Mouse (Mus musculus) liver, adult 2 months (tissue): ENCODE measurements at regions not wholly inside any gene's neighbourhood (a gene's known extent, or its start where the extent isn't known, plus 50 kb on each side); places are given as distances from the start of the nearest gene placed in this dataset.

ENCODE experiments used
- DNase-seq: peaks from one replicate; pipeline ENCODE4 v3.0.0-alpha.2; 2011; ENCODE audit warnings: low read depth, low spot score; ENCODE audit errors: extremely low read depth
- H3K27ac ChIP-seq: fragments of 200-500 bp; replicated peaks from 2 replicates; pipeline ENCODE4 v1.5.1; 2012; ENCODE audit warnings: low read depth, mild to moderate bottlenecking, control low read depth, inconsistent platforms, low read length; ENCODE audit not compliant: insufficient read depth
- H3K27me3 ChIP-seq: fragments of 200-500 bp; 2 replicates; pipeline ENCODE4 v1.6.1; 2012; ENCODE audit warnings: mild to moderate bottlenecking, moderate library complexity, low read length, inconsistent platforms; ENCODE audit not compliant: control insufficient read depth, insufficient read depth
- H3K36me3 ChIP-seq: fragments of 200-500 bp; 2 replicates; pipeline ENCODE4 v1.6.1; 2012; ENCODE audit warnings: low read length, inconsistent platforms; ENCODE audit not compliant: control insufficient read depth, insufficient read depth
- H3K4me1 ChIP-seq: fragments of 200-500 bp; 2 replicates; pipeline ENCODE4 v1.6.1; 2011; ENCODE audit warnings: low read length; ENCODE audit not compliant: control insufficient read depth, insufficient read depth
- H3K4me3 ChIP-seq: fragments of 200-500 bp; 2 replicates; pipeline ENCODE4 v1.5.1; 2011; ENCODE audit warnings: low read depth, mild to moderate bottlenecking, control low read depth, low read length, moderate library complexity; ENCODE audit not compliant: insufficient read depth
- H3K79me2 ChIP-seq: fragments of 200-500 bp; 2 replicates; pipeline ENCODE4 v1.6.1; 2012; ENCODE audit warnings: inconsistent platforms, mild to moderate bottlenecking, low read length, moderate library complexity; ENCODE audit not compliant: control insufficient read depth, insufficient read depth
- H3K9ac ChIP-seq: fragments of 200-500 bp; 2 replicates; pipeline ENCODE4 v1.6.1; 2012; ENCODE audit warnings: low read depth, mild to moderate bottlenecking, control low read depth, inconsistent platforms, low read length
- CTCF ChIP-seq: fragments of 200-500 bp; IDR thresholded peaks from 2 replicates; pipeline ENCODE4 v1.5.1; 2011; ENCODE audit warnings: low read depth, low read length, control low read depth
- POLR2A ChIP-seq: fragments of 200-500 bp; IDR thresholded peaks from 2 replicates; pipeline ENCODE4 v1.6.1; 2011; ENCODE audit warnings: low read length, control low read depth; ENCODE audit not compliant: insufficient read depth; ENCODE audit errors: extremely low read depth
- WGBS: fragments of 180-500 bp; shearing (Covaris S2); methylation state at CpG from one replicate; pipeline ENCODE4 v1.1.7; 2018; 5-methylcytosine and 5-hydroxymethylcytosine counted together

GRCm38 (mm10) chr12:99625094-99625493 lies 61.7 kb upstream of the Foxn3 start:
- no peaks in the 10 kb centered on the region for H3K79me2 ChIP-seq
- 74% methylated on average over 9 of the region's 9 CpGs for WGBS

DNA sequence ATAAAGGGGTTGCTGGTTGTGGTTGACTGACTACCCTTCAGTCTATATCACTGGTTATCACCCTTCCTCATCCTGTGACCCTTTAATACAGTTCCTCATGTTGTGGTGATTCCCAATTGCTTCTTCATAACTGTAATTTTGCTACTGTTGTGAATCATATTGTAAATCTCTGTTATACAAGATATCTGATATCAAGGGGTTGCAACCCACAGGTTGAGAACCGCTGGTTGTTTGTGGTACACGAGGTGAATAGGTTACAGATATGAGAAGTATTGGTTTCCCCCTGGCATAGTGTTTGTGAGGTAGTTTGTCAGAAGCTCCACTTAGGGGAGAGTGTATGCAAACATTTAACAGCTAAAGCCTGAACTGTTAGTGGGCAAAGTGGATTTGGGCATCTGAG lies 58.9 kb upstream of the Foxn3 start:
- WGBS = 71% methylated on average over 2 of the region's 2 CpGs
- no peak overlapping the region for H3K27ac ChIP-seq
- H3K9ac ChIP-seq = no peak overlapping the region
- peaks cover 3% of the 10 kb centered on the region; the same call in 1 of the 2 replicates for H3K4me1 ChIP-seq
- no peak overlapping the region for H3K4me3 ChIP-seq
- no peak for DNase-seq
- no peaks in the 10 kb centered on the region for H3K36me3 ChIP-seq
- H3K27me3 ChIP-seq = no peaks in the 10 kb centered on the region
- no peaks in the 10 kb centered on the region for H3K79me2 ChIP-seq
- TF ChIP-seq POLR2A = no peak
- TF ChIP-seq CTCF = no peak

More at GRCm38 (mm10) chr12:99625094-99625493, 61.7 kb upstream of the Foxn3 start:
- Histone ChIP-seq H3K9ac (no peak overlapping the region), H3K27me3 (no peaks in the 10 kb centered on the region), H3K4me3 (no peak overlapping the region), H3K27ac (no peak overlapping the region), H3K36me3 (no peaks in the 10 kb centered on the region), H3K4me1 (peaks cover 3% of the 10 kb centered on the region; the same call in 1 of the 2 replicates)
- TF ChIP-seq CTCF (no peak), POLR2A (no peak)
- no peak for DNase-seq

DNA sequence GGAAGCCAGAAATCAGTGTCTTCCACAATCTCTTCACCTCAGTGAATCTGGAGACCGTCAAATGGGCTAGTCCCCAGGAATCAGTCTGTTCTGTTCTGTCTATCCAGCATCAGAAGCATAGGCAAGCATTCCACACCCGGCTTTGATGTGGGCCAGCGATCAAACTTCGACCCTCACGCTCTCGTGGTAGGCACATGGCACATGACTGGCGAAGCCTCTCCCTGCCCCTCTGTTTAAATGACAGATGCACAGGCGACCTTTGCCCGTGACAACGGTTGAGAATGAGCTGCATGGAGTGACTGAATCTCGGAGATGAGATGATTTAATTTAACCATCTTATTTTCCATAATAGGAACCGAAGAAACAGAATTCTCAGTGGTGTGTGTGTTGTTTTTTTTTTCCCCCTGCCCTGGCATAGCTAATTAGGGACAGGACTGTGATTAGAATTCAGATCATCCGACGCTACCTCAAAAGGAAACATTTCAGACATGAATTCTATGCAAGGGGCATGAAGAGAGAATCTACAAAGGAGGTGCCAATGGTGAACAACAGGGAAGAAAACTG lies 53.9 kb upstream of the Foxn3 start:
- DNase-seq = no peak
- Histone ChIP-seq H3K9ac (no peak overlapping the region), H3K79me2 (no peaks in the 10 kb centered on the region), H3K4me3 (no peak overlapping the region), H3K27ac (no peak overlapping the region), H3K36me3 (no peaks in the 10 kb centered on the region), H3K27me3 (no peaks in the 10 kb centered on the region), H3K4me1 (no peaks in the 10 kb centered on the region)
- WGBS = 88% methylated on average over 14 of the region's 14 CpGs
- TF ChIP-seq POLR2A (no peak), CTCF (no peak)

DNA sequence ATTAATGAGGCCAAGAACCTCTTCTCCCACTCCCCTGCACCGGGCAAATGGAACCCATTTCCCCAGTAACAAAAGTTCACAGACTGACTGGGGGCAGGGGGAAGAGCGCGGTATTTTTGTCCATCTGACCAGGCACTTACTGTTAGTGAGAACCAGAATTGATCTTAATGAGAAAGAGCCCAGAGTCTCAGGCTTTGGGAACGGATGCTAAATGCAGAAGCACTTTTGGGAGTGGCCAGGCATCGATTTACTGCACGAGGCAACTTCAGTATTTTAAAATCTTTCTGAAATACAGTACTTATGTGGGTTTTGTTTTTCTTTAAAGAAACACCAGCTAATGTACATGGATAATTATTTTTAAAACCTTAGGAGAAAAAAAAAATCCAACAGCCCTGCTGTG lies 51.0 kb upstream of the Foxn3 start:
- DNase-seq = peak; percentile 6
- WGBS = 81% methylated on average over 6 of the region's 6 CpGs
- Histone ChIP-seq H3K27me3 (no peaks in the 10 kb centered on the region), H3K4me3 (no peak overlapping the region), H3K4me1 (no peaks in the 10 kb centered on the region), H3K79me2 (no peaks in the 10 kb centered on the region), H3K9ac (no peak overlapping the region), H3K27ac (no peak overlapping the region), H3K36me3 (no peaks in the 10 kb centered on the region)
- TF ChIP-seq POLR2A (no peak), CTCF (no peak)
